Mouse (Mus musculus) macrophage (primary cell): Measurements from ENCODE around the gene Pck1. TPM values are rescaled to one million over a fixed set of nuclear protein-coding genes. Genes with fewer than 3 reads are reported as not detected.

Experiments
- H3K27ac ChIP-seq: fragments of 350-480 bp; formaldehyde crosslinking; 2 replicates; pipeline ENCODE4 v1.9.0; 2021
- H3K36me3 ChIP-seq: fragments of 350-480 bp; formaldehyde crosslinking; 2 replicates; pipeline ENCODE4 v1.9.0; 2021; ENCODE audit errors: inconsistent target
- H3K4me3 ChIP-seq: fragments of 350-480 bp; formaldehyde crosslinking; 2 replicates; pipeline ENCODE4 v1.9.0; 2021; ENCODE audit errors: inconsistent target
- H3K79me2 ChIP-seq: fragments of 350-480 bp; formaldehyde crosslinking; 2 replicates; pipeline ENCODE4 v1.9.0; 2021; ENCODE audit errors: inconsistent target
- WGBS: methylation state at CpG from one replicate; pipeline ENCODE4 v1.1.7; 2026; ENCODE audit warnings: inconsistent platforms; ENCODE audit not compliant: missing documents; 5-methylcytosine and 5-hydroxymethylcytosine counted together
- polyA plus RNA-seq: library from polyadenylated mRNA; stranded (reverse); fragments of 250-400 nt; gene quantifications from 3 replicates; pipeline ENCODE4 v1.2.4, GENCODE M21; 2018; ENCODE audit warnings: inconsistent platforms

Gene Pck1
- polyA plus RNA-seq, 1 experiment from 2014 or later, result not detected

GRCm38 (mm10) chr2:173173521-173174511, 21.0 kb downstream of the Pck1 start:
- Histone ChIP-seq H3K79me2 (no peaks in the 10 kb centered on the region), H3K36me3 (no peaks in the 10 kb centered on the region), H3K4me3 (no peak overlapping the region), H3K27ac (no peak overlapping the region)
- WGBS, result 30% methylated on average over 22 of the region's 22 CpGs

- 73% methylated on average over 1 of the region's 1 CpGs for WGBS
- no peak overlapping the region for H3K4me3 ChIP-seq
- H3K27ac ChIP-seq, result no peak overlapping the region
- no peaks in the 10 kb centered on the region for H3K36me3 ChIP-seq
- no peaks in the 10 kb centered on the region for H3K79me2 ChIP-seq
Measured at GRCm38 (mm10) chr2:173174569-173174968, 21.7 kb downstream of the Pck1 start.

GRCm38 (mm10) chr2:173175703-173176102, 22.9 kb downstream of the Pck1 start:
- H3K36me3 ChIP-seq, result no peaks in the 10 kb centered on the region
- no peak overlapping the region for H3K4me3 ChIP-seq
- whole genome bisulfite sequencing, result 88% methylated on average over 5 of the region's 5 CpGs
- no peaks in the 10 kb centered on the region for H3K79me2 ChIP-seq
- no peak overlapping the region for H3K27ac ChIP-seq

DNA sequence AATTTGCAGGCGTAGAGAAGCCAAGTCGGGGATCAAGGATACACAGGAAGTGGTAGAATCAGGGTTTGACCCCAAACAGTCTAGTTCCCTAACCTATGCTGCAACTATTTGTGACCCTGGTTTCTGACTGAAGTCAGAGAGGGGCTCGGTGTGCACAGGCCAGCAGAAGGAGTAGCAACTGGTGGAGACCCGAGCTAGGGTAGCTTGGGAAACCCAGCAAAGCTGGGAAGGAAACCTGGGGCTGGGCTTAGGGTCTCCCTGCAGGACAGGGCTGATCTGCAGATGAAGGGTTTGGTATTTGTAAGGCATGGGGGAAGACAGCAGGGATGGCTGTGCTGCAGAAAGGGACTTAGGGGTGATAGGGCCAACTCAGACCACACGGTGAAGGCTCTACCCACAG, 24.6 kb downstream of the Pck1 start:
- no peaks in the 10 kb centered on the region for H3K36me3 ChIP-seq
- H3K27ac ChIP-seq, result no peak overlapping the region
- WGBS, result 12% methylated on average over 5 of the region's 5 CpGs
- H3K79me2 ChIP-seq, result no peaks in the 10 kb centered on the region
- H3K4me3 ChIP-seq, result no peak overlapping the region

DNA sequence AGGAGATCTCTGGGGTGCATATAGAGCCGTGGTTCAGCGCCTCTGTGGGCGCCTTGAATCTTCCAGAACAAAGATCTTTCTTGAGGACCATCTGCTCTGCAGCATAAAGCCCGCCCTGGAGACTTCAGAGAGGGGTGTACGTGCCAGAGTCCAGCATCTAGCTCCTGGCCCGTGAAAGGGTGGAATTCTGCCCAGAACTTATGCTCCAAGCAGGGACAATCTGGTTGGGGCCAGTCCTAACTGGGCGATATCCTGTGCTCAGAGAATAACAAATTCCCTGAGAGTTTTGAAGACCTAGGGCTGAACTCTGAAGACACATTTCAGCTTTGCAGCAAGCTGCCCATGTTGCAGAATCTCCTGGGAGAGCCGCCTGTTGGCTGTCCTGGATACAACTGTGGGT, 25.1 kb downstream of the Pck1 start:
- H3K4me3 ChIP-seq, result no peak overlapping the region
- WGBS, result 97% methylated on average over 8 of the region's 8 CpGs
- no peaks in the 10 kb centered on the region for H3K79me2 ChIP-seq
- H3K27ac ChIP-seq, result no peak overlapping the region
- H3K36me3 ChIP-seq, result no peaks in the 10 kb centered on the region

DNA sequence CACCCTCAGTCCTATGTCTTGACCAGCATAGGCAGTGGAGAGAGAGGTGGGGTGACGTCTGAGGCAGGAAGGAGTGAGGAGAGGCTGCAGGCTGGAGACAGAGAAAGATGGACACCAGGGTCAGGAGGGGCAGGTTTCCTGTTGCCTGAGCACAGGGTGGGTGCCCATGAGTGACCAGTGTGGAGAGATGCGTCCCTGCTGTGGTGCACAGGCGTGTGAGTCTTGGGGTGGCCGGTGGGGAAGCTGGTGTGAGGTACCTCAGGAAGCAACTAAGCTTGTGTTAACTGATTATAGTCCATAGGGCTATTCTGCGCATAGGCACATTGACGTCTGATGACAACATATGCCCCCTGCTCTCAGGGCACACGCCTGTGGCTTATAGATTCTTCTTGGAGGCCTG, 26.2 kb downstream of the Pck1 start:
- no peak overlapping the region for H3K27ac ChIP-seq
- no peaks in the 10 kb centered on the region for H3K79me2 ChIP-seq
- WGBS, result 90% methylated on average over 7 of the region's 7 CpGs
- H3K36me3 ChIP-seq, result no peaks in the 10 kb centered on the region
- no peak overlapping the region for H3K4me3 ChIP-seq

GRCm38 (mm10) chr2:173180026-173180425, 27.2 kb downstream of the Pck1 start:
- Histone ChIP-seq H3K27ac (no peak overlapping the region), H3K4me3 (no peak overlapping the region), H3K79me2 (no peaks in the 10 kb centered on the region), H3K36me3 (no peaks in the 10 kb centered on the region)
- WGBS, result 89% methylated on average over 4 of the region's 4 CpGs

DNA sequence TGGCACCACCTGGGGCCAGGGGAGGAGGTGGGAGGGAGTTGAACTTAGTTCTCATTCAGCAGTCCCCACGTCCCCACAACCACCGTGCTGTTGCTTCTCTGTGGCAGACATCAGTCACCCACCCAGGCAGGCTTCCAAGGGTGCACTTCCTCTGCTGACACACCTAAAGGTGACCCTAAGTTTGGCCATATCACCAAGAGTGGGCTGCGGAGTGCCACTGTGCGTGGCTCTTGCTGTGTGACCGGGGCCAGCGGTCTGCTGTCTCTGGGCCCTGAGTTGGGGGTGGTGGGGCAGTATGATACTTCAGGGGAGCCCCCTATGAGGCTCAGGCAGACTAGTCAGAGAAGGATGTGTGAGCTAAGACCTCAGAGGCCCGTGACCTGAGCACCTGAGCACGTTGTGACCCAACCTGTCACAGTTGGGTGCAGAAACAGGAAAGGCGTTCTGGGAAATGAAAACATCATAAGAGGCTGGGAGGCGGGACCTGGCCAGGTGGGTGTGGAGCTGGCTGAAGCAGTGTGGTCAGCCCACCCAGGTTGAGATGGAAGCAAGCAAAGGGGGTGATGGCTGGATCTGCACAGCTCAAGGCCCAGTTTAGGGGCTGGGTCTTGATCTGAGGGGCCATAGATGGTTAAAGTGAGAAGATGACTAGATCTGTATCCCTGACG, 28.0 kb downstream of the Pck1 start:
- no peak overlapping the region for H3K27ac ChIP-seq
- H3K4me3 ChIP-seq, result no peak overlapping the region
- no peaks in the 10 kb centered on the region for H3K36me3 ChIP-seq
- H3K79me2 ChIP-seq, result no peaks in the 10 kb centered on the region
- 78% methylated on average over 11 of the region's 11 CpGs for WGBS

- WGBS, result 77% methylated on average over 5 of the region's 5 CpGs
- no peaks in the 10 kb centered on the region for H3K36me3 ChIP-seq
- H3K27ac ChIP-seq, result no peak overlapping the region
- H3K79me2 ChIP-seq, result no peaks in the 10 kb centered on the region
- H3K4me3 ChIP-seq, result no peak overlapping the region
Measured at GRCm38 (mm10) chr2:173181486-173181885, 28.6 kb downstream of the Pck1 start.

- H3K36me3 ChIP-seq, result no peaks in the 10 kb centered on the region
- no peak overlapping the region for H3K4me3 ChIP-seq
- H3K27ac ChIP-seq, result no peak overlapping the region
- H3K79me2 ChIP-seq, result no peaks in the 10 kb centered on the region
- WGBS, result 97% methylated on average over 7 of the region's 7 CpGs
Measured at GRCm38 (mm10) chr2:173181901-173182300, 29.1 kb downstream of the Pck1 start.

GRCm38 (mm10) chr2:173182796-173183195, 29.9 kb downstream of the Pck1 start:
- Histone ChIP-seq H3K4me3 (no peak overlapping the region), H3K79me2 (no peaks in the 10 kb centered on the region), H3K36me3 (no peaks in the 10 kb centered on the region), H3K27ac (no peak overlapping the region)
- WGBS, result 88% methylated on average over 7 of the region's 7 CpGs

DNA sequence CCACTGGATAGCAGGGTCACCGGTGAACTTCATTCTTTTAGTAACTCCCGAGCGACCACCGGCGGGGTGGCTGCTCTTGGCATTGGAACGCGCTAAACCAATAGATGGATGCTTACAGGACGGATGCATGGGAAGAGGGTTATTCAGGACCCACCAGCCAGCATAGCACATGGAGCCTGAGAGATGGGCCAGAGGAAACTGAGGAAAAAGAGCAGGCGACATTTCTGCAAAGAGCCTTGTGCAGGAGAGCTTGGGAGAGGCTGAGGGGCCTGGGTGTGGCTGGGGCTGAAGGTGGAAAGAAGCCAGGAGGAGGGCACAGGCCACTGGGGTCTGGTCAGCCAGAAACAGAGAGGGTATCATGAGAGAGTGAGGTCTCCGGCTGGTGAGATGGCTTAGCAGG, 30.5 kb downstream of the Pck1 start:
- Histone ChIP-seq H3K79me2 (no peaks in the 10 kb centered on the region), H3K36me3 (no peaks in the 10 kb centered on the region), H3K27ac (no peak overlapping the region), H3K4me3 (no peak overlapping the region)
- 91% methylated on average over 10 of the region's 10 CpGs for WGBS

GRCm38 (mm10) chr2:173183836-173184460, 31.1 kb downstream of the Pck1 start:
- no peak overlapping the region for H3K4me3 ChIP-seq
- H3K36me3 ChIP-seq, result no peaks in the 10 kb centered on the region
- no peak overlapping the region for H3K27ac ChIP-seq
- WGBS, result 4% methylated on average over 8 of the region's 8 CpGs
- no peaks in the 10 kb centered on the region for H3K79me2 ChIP-seq

GRCm38 (mm10) chr2:173184475-173185080, 31.7 kb downstream of the Pck1 start:
- WGBS, result 51% methylated on average over 11 of the region's 11 CpGs
- Histone ChIP-seq H3K79me2 (no peaks in the 10 kb centered on the region), H3K36me3 (no peaks in the 10 kb centered on the region), H3K27ac (no peak overlapping the region), H3K4me3 (no peak overlapping the region)
